Mouse (Mus musculus) embryonic fibroblast, embryonic 13.5 days (primary cell): ENCODE data around the gene Sap30bp.

Experiments
- CTCF ChIP-seq: IDR thresholded peaks from 2 replicates; pipeline ENCODE4 v1.5.1; 2011; ENCODE audit warnings: mild to moderate bottlenecking, control low read depth, low read length, moderate library complexity, borderline replicate concordance; ENCODE audit not compliant: insufficient read depth
- POLR2A ChIP-seq: IDR thresholded peaks from 2 replicates; pipeline ENCODE4 v1.6.1; 2011; ENCODE audit warnings: low read depth, mild to moderate bottlenecking, control low read depth, low read length, moderate library complexity

- no peak for TF ChIP-seq POLR2A
- no peak for TF ChIP-seq CTCF
Measured at GRCm38 (mm10) chr11:115888020-115888419, 45.1 kb upstream of the Sap30bp start.
